In the genomic region with DNA sequence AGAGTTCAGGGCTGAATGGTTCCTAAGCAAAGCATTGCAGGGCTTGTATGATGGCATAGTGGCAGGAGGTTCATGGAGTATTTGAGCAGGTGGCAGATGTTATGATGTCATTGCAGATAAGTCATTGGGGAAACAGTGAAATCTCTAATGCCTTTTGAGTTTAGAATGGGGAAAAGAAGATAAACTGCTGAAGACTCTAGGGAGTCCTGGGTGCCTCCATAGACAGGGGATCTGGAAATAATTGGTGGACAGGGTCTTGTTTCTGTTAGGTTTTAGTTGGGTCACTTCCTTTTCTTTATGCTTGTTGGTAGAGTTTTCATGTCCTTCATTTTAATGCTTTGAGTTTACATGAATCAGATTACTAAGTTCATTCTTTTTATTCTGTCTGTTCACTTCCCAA, we compare ENCODE assay signal across 17 mouse cellular contexts.
"Had no signal": no experiment of that assay in that cellular context is flagged by ENCODE, and none has a peak within 500 bp of the region (broad histone marks: within the 10 kb centered on the region; RNA-seq: fewer than 3 reads in every experiment).

No protein-coding gene starts in this region.

- H3K9me3 ChIP-seq: kidney, embryonic 15.5 days; limb, embryonic 10.5 days; limb, embryonic 13.5 days; liver, embryonic 12.5 days; liver, embryonic 15.5 days; lung, embryonic 15.5 days; megakaryocyte, embryonic 14.5 days had no signal

- ATAC-seq: liver, embryonic 12.5 days had no signal

- H3K9ac ChIP-seq: kidney, embryonic 15.5 days; limb, embryonic 13.5 days; liver, embryonic 12.5 days; liver, embryonic 15.5 days; lung, embryonic 15.5 days had no signal

- H3K4me1 ChIP-seq: liver, embryonic 12.5 days; liver, embryonic 15.5 days; lung, embryonic 15.5 days; megakaryocyte, embryonic 14.5 days had no signal

- H3K4me3 ChIP-seq: kidney, embryonic 15.5 days; limb, embryonic 10.5 days; limb, embryonic 13.5 days; liver, embryonic 12.5 days; liver, embryonic 15.5 days; lung, embryonic 15.5 days; megakaryocyte, embryonic 14.5 days had no signal

- H3K4me2 ChIP-seq: kidney, embryonic 15.5 days; limb, embryonic 13.5 days; liver, embryonic 12.5 days; liver, embryonic 15.5 days; lung, embryonic 15.5 days had no signal

- H3K36me3 ChIP-seq: limb, embryonic 10.5 days; liver, embryonic 12.5 days; liver, embryonic 15.5 days had no signal

- DNase-seq: kidney, adult 11 months; kidney, adult 8-10 months; kidney, postnatal 10 days; kidney, postnatal 36 days; liver; lung, adult 18-20 months; lung, postnatal 10 days; lung, postnatal 36 days; thymus, adult 18-20 months; thymus, postnatal 36 days had no signal

- H3K27ac ChIP-seq: kidney, embryonic 15.5 days; limb, embryonic 10.5 days; limb, embryonic 13.5 days; liver, embryonic 12.5 days; liver, embryonic 15.5 days; lung, embryonic 15.5 days had no signal

- H3K27me3 ChIP-seq: kidney, embryonic 15.5 days; limb, embryonic 13.5 days; liver, embryonic 12.5 days; liver, embryonic 15.5 days; lung, embryonic 15.5 days had no signal
